Mouse (Mus musculus): ENCODE data around the gene Pmfbp1. TPM values are rescaled to one million over a fixed set of nuclear protein-coding genes. Genes with fewer than 3 reads are reported as not detected.

Gene Pmfbp1
- polyA plus RNA-seq (2012; rRNA removed; ENCODE audit: low replicate concordance): not detected in 2 replicates

GRCm38 (mm10) chr8:109493727-109494126, at the start of gene Pmfbp1:
TSS of gene Pmfbp1 (plus strand) at chr8:109494027.

GRCm38 (mm10) chr8:109565498-109566333, 71.9 kb downstream of the Pmfbp1 start, which contains the start of the genes Dhx38 and Txnl4b:
TSS of gene Dhx38 (minus strand) at chr8:109565861.
TSS of gene Txnl4b (plus strand) at chr8:109565892.

GRCm38 (mm10) chr8:109578900-109579301, 85.1 kb downstream of the Pmfbp1 start, which contains the start of gene Hp:
TSS of gene Hp (minus strand) at chr8:109579172.

Other genes with a start within 250 kb of the Pmfbp1 start
- 14.0 and 18.5 TPM in 2 replicates for gene Dhx38, start 71.8 kb downstream of the Pmfbp1 start, polyA plus RNA-seq (2012; rRNA removed; ENCODE audit: low replicate concordance)
- 5.1 and 6.4 TPM in 2 replicates for gene Txnl4b, start 71.9 kb downstream of the Pmfbp1 start, polyA plus RNA-seq (2012; rRNA removed; ENCODE audit: low replicate concordance)
- gene Hp, start 85.1 kb downstream of the Pmfbp1 start, polyA plus RNA-seq (2012; rRNA removed; ENCODE audit: low replicate concordance): 556 and 579 TPM in 2 replicates
- 19.8 and 30.4 TPM in 2 replicates for gene Dhodh, start 114.6 kb downstream of the Pmfbp1 start, polyA plus RNA-seq (2012; rRNA removed; ENCODE audit: low replicate concordance)
- gene Pkd1l3, start 120.5 kb downstream of the Pmfbp1 start, polyA plus RNA-seq (2012; rRNA removed; ENCODE audit: low replicate concordance): 0.14 and 0.34 TPM in 2 replicates
- 27.6 and 64.7 TPM in 2 replicates for gene Ist1, start 199.2 kb downstream of the Pmfbp1 start, polyA plus RNA-seq (2012; rRNA removed; ENCODE audit: low replicate concordance)
- gene Zfp821, start 211.5 kb downstream of the Pmfbp1 start, polyA plus RNA-seq (2012; rRNA removed; ENCODE audit: low replicate concordance): 5.9 and 6.7 TPM in 2 replicates
- 15.7 and 16.2 TPM in 2 replicates for gene Atxn1l, start 243.7 kb downstream of the Pmfbp1 start, polyA plus RNA-seq (2012; rRNA removed; ENCODE audit: low replicate concordance)

Measured in mammary gland, adult 2 months (tissue).